Mouse (Mus musculus): ENCODE results near the gene Cacna1g.
"Not testable (repeated sequence)": the region's sequence is repeated elsewhere in the genome, so short reads cannot be mapped to it uniquely, and the experiment has no call there.

Cacna1g gene

DNA sequence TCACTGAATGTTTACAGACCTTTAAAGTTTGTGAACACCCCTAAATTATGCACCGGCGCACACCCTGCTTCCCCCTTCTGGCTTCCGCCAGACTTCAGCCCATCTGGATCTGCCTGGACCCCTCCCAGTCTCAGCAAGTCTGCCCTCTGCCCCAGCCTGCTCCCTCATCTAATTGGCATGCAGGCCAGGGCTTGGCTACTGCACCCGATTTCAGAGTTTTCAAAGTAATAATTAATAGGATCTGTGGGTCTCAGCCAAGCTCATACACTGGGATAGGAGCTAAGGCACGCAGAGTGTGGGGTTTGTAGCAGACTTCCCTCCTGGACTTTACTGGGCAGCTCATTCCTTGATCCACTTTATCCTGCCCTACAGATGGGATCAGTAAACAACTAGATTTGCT, 69.8 kb downstream of the Cacna1g start:
- DNase-seq (ENCODE audit: low read depth, low spot score), result no peak

DNA sequence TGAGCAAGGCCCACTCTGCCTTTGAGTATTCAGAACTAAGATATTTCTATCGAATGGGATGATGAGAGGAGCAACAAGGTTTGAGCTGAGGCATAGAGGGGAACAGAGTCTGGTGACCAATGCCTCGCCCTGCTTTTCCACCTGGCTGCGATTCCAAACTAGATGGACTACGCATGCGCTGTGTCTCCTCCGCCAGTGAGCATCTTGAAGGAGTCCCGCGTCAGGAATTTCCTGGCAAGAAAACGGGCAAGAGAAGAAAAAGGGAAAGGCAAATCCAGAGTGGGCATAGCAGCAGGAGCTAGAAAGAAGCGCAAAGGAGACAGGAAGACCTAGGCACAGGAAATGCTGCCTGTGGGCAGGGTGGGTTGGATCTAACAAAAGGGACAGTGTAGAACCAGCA, 70.2 kb downstream of the Cacna1g start:
- DNase-seq (ENCODE audit: low read depth, low spot score), result no peak

DNA sequence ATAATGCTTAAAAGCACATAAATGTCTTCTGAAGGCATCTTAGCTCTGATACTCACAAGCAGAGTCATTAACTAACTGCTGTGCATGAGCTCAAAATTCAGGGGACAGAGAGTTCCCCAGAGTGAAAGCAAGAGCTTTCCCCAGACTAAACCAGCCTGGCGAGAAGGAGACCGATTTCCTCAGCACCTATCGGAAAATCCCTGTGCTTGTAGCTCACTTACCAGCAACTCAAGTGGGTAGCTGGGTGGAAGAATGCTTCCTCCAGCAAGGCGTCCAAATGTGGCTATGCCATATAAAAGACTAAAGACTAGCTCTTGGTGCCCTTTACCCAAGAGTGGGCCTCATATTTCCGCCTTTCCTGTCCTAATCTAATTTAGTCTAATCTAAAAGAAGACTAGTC, 71.3 kb downstream of the Cacna1g start:
- DNase-seq (ENCODE audit: low read depth, low spot score), result no peak

DNA sequence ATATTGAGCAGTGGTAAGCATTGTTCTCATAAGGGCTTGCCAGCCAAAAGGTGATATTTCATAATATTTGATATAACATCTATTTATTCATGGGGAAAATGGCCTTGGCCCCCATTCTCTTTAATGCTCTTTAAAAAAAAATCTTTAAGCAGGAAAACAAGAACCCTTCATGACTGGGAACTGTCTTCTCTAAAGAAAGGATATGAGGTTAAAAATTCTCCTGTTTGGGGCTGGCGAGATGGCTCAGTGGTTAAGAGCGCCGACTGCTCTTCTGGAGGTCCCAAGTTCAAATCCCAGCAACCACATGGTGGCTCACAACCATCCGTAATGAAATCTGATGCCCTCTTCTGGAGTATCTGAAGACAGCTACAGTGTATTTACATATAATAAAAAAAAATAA, 72.0 kb downstream of the Cacna1g start:
- not testable (repeated sequence) for DNase-seq (ENCODE audit: low read depth, low spot score)

DNA sequence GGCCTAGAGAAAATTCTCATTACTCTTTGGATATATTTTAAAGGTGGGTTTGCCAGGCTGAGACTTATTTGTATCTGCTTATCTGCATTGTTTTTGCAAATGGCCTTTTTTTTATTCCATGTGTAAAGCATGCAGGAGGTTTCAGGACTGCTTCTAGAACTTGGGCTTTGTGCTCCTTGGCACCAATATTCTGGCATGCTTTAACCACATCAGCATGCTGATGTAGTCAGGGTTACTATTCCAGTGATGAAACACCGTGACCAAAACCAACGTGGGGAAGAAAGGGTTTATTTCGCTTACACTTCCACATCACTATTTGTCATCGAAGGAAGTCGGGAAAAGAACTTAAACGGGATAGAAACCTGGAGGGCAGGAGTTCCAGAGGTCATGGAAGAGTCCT, 73.0 kb downstream of the Cacna1g start:
- no peak for DNase-seq (ENCODE audit: low read depth, low spot score)

DNA sequence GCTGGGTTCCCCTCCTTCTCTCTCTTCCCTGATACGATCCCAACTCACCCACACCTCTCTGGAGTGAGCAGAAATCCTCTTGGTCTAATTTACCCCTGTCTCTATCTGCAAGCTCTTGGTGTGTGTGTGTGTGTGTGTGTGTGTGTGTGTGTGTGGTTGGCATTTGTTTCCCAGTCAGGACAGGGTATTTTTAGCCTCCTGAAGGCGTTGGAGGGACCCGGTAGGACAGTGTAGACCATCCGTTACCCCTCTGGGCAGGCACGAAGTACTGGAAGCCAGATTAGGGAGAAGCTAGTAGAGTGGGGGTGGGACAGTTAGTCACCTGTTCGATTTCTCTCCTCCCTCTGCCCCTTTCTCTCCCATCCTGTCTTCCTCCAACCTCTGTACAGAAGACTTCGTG, 79.9 kb downstream of the Cacna1g start:
- no peak for DNase-seq (ENCODE audit: low read depth, low spot score)

DNA sequence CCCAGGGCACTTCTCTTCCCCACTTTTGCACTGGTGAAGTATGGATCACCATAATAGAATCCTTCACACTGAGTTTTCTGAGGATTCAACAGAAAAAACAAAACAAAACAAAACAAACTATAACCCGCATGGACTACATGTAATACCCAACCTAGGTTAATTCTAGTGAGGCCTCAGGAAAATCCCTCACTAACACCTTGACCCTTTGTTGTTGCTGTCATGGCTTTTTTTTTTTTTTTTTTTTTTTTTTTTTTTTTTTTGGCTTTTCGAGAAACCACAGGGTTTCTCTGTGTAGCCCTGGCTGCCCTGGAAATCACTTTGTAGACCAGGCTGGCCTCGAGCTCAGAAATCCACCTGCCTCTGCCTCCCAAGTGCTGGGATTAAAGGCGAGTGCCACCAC, 80.5 kb downstream of the Cacna1g start:
- DNase-seq (ENCODE audit: low read depth, low spot score), result not testable (repeated sequence)

DNA sequence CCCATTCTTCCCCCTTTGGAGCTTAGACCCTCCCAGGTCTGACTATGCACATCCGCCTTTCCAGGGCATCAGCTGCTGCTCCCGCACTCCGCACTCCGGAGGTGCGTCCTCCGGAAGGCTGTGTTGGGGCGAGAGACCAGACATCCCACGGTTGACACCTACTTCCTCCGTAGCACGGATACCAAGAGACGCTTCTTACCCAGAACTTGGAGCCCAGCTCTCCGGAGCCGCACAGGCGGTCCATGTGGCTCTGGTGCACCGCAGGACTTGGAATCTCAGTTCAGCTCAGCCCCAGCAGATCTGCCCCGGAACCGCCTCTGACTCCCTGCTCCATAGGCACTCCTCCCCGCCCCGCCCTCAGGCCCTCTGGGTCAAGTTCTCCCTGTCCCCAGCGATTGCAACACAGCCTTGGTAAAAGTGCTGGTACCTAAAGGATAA, 81.3 kb downstream of the Cacna1g start, which contains the start of gene Abcc3:
Abcc3 (minus strand) TSS at position 326 of the 438 bp plus-strand sequence.
- no peak for DNase-seq (ENCODE audit: low read depth, low spot score)

DNA sequence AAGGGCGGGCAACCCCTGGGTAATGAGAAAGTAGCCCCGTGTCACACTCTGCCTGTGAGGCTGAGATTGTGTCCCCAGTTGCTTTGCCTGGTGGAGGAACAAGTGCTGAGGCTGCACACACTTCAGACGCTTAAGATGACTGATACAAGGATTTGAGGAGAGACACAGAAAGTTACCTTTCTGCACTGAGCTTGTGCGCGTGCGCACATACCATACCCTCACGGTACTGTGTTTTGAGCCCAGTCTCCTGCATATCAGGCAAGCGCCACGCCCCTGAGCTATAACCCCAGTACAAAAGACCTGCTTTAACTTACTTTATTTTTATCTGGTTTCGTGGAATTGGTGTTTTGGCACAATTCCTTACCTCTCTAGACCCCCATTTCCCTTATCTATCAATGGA, 82.3 kb downstream of the Cacna1g start:
- no peak for DNase-seq (ENCODE audit: low read depth, low spot score)

DNA sequence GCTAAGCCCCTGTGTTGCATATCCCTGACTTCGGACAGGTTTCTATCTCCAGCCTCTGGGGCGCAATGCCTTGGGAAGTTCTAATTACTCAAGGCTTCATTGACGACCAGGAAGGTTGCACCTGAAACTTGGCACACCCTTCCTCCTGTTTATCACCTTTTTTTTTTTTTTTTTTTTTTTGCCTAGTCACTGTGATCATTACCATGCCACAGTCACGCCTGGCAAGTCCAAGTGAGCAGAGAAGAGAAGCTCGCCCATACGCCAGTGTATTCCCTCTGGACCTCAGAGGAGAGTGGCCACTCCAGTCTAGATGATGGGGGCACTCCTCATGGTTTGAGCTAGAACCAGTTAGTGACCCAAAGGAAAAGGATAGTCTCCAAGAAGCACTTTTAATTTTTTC, 83.2 kb downstream of the Cacna1g start:
- DNase-seq (ENCODE audit: low read depth, low spot score), result no peak

DNA sequence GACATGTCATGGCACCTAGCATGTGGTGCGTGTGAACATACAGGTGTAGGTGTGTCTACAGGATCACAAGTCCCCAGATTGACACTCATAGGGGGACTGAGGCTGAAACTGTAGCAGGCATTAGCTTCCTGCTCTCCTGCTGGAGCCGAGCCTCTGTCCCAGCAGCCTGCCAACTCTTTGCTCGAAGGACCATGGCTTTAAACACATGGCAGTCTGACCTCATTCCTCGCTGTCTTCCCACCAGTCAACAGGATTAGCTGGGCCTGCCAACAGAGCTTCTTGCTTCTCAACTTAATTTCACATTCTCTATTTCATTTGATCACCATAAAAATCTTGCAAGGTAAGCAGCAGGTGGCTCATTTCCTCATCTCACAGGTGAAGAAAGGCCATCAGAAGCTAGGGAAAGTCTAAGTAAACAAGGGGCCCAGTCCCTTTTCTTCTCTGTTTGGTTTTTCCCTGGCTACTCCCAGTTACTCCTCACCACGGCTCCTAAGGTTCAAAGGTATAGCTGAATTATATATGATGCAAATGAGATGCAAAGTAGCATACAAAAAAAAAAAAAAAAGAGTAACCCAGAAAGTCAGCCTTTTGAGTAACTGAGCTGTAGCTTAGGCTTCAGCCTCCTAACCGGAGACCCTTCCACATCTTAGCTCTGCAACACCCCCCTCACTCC, 84.1 kb downstream of the Cacna1g start:
- DNase-seq (ENCODE audit: low read depth, low spot score), result no peak

DNA sequence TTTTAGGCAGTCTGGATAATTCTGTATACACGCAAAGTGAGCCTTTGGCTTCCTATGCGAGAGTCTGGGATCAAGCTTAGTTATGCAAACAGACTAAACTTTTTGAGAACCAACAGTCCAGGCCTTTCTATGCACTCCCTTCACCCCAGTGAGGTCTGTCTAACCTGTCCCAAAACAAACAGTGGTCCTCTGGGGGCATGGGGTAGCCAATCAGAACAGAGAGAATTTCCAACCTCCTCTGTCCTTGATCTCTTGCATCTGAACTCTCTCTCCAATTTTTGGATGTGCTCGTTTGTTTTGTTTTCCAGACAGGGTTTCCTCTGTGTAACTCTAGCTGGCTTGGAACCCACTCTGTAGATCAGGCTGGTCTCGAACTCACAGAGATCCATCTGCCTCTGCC, 85.0 kb downstream of the Cacna1g start:
- DNase-seq (ENCODE audit: low read depth, low spot score), result no peak

DNA sequence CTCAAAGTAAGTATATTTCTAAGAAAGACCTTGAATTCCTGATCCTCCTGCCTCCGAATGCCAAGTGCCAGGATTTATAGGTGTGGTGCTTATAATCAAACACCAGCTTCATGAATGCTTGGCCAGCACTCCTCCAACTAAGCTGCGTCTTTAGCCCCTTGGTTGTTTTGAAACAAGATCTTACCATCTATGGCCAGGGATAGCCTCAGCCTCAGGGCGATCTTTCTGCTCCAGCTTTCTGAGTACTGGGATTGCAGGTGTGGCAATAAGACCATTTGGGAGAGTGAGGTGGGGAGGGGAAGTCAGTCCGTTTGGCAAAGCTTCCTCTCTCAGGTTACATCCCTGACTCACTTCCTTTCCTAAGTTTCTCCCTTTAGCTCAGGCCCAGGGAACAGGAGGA, 86.2 kb downstream of the Cacna1g start:
- no peak for DNase-seq (ENCODE audit: low read depth, low spot score)

DNA sequence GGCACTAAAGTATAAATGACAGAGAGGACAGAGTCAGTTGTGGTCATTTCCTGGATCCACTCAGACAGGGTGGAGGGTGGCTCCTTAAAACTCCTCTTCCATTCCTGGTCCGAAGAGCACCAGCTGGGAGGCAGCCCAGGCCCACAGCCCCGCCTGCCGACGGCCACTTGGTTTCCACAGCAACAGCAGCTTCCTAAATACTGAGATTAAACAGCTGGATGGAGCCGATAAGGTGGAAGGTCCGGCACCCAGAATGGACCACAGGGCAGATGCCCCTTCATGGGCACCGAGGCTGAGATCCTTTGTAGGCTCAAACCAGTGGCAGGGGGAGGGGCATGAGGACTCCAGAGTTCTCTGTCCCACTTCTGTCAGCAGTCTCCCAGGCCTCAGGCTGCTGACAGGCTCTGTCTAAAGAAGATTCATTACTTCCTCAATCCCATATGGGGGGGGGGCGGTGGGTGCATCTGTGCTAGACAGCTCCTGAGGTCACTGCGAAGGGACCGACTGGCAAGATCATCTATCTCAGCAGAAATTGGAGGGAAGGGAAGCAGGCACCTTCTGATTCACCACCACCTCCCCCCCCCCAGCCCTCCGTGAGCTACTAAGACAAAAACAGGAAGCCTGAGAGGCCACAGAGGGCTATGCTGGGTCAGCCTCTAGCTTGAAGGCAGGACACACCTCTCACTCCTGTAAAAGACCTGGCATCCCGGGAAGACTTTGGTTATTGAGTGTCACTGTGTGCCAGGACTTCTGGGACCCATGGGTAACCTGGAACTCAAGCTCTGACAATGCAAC, 87.8 kb downstream of the Cacna1g start:
- no peak for DNase-seq (ENCODE audit: low read depth, low spot score)

DNA sequence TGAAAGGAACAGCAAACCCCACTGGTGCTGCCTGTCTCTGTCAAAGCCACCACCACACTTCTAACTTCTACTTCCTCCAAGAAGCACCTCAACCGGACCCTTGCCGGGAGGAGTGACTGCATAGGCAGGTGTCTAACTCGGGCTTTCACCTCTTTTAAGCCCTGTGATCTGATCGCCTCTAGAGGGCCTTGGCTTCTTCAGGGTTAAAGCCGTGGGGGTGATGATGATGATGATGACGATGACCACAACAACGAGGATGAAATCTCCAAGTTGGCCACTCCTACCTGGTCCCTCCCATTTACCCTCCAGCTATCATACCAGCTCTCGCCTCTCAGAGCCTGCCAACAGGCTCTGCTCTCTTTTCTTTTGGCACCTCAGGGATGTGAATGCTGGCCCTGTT, 94.3 kb downstream of the Cacna1g start:
- no peak for DNase-seq (ENCODE audit: low read depth, low spot score)

DNA sequence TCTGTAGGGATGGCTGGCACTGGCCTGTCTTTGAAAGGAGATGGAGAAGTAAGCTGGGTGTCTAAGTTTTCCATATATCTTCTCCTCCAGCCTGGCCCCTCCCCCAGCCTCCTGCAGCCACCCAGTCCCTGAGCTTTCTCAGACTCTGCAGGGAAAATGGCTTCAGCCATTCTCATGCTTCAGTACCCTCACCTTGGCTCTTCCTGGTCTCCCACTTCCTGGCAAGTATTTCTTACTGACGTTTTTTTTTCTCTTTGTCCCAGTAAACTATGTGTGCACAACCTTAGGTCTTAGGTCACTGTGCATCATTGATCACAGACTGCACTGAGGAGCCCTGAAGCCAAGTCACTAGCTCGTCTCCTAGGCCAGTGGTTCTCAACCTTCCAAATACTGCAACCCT, 94.9 kb downstream of the Cacna1g start:
- no peak for DNase-seq (ENCODE audit: low read depth, low spot score)

DNA sequence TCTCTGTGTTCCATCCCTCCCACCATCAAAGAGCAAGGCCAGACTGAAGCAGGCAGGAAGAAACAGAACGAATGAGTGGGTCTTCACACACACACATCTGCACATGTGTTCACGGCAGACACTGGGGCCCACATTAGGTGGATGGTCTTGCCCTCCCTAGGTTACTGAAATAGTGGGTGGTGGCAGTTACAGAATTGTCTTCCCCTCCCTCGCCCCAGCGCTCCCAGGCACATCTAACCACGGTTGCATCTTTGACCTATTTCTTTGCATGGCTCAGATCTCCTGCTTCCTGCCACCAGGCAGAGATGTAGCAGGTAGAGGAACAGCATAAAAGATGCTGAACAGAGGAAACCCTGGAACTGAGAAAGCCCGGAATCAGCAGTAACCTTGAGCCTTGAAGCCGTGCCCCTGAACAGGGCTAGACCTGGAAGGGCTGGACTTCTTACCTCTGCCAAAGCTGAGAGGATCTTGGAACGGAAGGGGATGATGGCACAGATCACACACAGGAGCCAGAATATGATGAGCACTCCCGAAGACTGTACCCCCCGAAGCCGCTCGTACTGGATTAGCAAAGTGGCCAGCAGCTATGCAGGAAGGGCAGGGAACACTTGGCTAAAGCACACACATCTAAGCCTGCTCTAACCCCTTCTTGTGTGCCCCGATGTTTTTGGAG, 99.6 kb downstream of the Cacna1g start:
- no peak for DNase-seq (ENCODE audit: low read depth, low spot score)

DNA sequence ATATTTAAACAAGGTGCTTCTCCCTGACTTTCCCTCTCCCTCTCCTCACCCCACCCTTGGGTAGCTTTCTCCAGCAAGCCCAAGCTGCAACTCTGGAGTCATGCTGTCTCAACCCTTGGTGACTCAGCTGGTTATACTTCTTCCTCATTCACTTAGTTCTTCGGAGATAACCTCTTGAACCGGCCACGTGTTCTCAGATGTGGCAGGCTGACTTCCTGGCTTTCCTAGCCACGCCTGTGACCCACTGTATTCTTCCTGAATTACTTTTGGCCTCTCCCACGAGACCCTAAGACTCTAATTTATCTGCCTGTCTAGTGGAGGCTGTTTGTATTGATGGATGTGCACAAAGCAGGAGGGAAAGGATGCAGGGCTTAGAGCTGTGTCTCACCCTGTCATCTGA, 103.2 kb downstream of the Cacna1g start:
- DNase-seq (ENCODE audit: low read depth, low spot score), result no peak

DNA sequence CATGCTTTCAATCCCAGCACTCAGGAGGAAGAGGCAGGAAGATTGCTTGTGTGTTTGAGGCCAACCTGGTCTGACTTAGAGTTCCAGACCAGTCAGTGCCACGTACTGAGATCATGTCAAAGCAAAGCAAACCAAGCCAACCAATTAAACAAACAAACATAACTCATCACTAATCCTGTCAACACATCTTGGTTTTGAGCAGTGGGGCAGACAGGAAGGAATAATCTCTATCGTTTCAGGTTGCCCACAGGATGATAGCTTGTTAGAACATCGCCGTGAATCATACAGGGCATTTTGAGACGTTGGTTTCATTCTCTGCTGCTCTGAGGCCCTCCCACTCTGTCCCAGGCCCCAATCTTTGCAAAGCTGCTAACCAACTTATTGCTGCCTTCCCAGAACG, 104.0 kb downstream of the Cacna1g start:
- DNase-seq (ENCODE audit: low read depth, low spot score), result no peak

DNA sequence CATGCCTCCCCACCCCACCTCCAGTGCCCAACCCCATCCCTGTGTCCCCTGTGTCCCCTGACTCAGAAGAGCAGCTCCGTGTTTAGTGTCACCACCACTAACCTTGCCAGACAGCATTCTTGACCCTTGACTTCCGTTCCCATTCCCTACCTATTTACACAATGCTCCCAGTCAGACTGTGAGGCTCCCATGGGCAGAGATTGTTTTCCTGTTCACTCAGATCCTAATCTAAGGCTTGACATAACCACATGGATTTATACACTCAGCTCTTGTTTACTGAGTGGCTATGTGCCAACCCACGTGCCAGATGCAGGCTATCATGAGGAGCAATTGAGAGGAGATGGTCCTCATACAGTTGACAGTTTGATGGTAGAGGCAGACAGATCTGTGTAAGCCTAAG, 108.7 kb downstream of the Cacna1g start:
- DNase-seq (ENCODE audit: low read depth, low spot score), result no peak

DNA sequence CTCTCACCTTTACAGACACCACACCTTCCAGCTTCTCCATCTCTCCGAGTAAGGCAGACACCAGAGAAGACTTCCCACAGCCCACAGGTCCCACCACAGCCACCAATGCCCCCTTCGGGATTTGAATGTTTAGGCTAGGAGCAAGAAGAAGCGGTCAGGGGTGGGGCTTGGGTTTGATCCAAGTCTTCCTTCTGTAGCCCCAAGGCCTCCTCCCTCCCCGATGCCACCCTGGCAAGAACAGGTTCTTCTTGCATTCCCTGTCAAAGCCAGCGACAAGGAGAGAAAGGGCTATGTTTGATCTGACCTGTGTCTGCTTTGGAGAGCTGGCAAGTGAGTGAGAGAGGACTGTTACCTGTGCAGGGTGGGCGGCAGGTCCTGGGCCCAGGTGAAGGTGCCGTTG, 110.3 kb downstream of the Cacna1g start:
- no peak for DNase-seq (ENCODE audit: low read depth, low spot score)

DNA sequence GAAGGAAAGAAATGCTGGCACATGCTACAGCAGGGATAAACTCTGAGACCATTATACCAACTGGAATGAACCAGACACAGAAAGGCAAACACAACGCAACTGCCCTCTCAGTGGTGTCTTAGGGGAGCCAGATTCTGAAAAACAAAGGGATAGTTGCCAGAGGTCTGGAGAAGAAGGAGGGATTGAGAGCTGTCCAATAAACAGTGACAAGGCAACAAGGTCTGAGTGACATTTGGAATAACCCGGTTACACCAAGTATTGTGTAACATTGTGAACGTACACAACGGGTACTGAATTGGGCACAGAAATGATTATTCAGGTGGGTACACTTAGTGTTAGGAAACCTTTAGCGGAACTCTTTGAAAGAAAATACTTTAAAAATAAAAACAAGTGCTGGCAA, 111.9 kb downstream of the Cacna1g start:
- no peak for DNase-seq (ENCODE audit: low read depth, low spot score)
